Mouse (Mus musculus) colon, adult 2 months (tissue): ENCODE measurements around the gene Lrit3. TPM values are rescaled to one million over a fixed set of nuclear protein-coding genes. Genes with fewer than 3 reads are reported as not detected.

Source experiments
- polyA plus RNA-seq: library from polyadenylated mRNA; depleted of rRNA; stranded (reverse); fragments of >200 nt; gene quantifications from 2 replicates; pipeline ENCODE4 v1.2.3, GENCODE M21; 2012; rRNA removed

Gene Lrit3
- polyA plus RNA-seq, result 0.27 and 0.28 TPM in 2 replicates

GRCm38 (mm10) chr3:129803765-129804164 is at the start of gene Lrit3:
Gene Lrit3 (minus strand): TSS chr3:129804030.

DNA sequence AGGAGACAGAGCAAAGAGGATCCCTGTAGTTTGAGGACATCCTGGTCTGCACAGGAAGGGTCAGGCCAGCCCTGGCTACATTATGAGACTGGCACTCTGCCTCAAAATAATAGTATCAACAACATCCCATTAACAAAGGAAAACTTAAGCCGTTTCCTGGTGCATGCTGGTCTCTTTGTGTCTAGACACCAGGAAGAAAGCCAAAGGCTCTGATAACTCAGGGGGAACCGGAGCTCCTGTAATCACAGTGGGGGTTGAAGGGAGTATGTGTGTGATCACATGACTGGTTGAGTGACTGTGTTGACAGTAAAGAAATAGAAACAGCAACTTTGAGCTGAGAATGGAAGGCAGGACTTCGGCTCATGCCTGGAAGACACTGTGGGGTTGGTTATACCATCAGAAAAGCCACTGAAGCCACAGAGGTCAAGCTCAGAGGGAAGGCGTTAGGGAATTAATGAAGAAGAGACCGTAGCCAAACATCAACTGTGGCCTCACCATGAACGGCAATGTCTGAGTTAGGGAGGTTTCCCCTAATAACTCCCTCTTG is 31.6 kb upstream of the Lrit3 start, which contains the start of gene Cfi:
Gene Cfi, plus strand, starts transcription at position 497 of the 547 bp plus-strand sequence.

DNA sequence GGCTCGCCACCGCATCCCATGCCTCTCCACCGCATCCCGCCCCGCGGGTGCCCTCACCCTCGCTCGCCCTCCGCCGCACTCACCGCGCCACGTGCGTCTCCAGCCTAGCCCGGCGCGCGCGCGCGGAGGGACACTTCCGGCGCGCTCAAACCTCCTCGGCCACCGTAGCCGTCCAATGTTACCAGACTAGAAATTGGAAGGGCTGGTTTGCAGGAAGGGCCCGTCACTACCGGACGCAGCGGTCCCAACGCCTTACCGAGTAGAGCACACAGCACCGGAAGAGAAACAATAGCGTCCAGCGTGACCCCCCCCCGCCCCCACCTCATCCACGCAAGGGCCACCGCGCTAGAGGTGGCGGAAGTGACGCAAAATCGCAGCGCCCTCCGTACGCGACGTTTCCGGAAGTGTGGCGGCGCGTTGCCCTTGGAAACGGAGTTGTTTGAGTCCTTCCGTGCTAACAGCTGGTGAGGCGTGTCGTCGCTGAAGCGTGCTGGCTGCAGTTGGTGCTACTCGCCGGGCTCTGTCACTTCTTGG is 27.3 kb upstream of the Lrit3 start, which contains the start of gene Gar1:
Gene Gar1, minus strand, starts transcription at position 362 of the 534 bp plus-strand sequence.

GRCm38 (mm10) chr3:129822206-129822775 is 18.5 kb upstream of the Lrit3 start, which contains the start of gene Rrh:
Gene Rrh (minus strand): TSS chr3:129822587.

DNA sequence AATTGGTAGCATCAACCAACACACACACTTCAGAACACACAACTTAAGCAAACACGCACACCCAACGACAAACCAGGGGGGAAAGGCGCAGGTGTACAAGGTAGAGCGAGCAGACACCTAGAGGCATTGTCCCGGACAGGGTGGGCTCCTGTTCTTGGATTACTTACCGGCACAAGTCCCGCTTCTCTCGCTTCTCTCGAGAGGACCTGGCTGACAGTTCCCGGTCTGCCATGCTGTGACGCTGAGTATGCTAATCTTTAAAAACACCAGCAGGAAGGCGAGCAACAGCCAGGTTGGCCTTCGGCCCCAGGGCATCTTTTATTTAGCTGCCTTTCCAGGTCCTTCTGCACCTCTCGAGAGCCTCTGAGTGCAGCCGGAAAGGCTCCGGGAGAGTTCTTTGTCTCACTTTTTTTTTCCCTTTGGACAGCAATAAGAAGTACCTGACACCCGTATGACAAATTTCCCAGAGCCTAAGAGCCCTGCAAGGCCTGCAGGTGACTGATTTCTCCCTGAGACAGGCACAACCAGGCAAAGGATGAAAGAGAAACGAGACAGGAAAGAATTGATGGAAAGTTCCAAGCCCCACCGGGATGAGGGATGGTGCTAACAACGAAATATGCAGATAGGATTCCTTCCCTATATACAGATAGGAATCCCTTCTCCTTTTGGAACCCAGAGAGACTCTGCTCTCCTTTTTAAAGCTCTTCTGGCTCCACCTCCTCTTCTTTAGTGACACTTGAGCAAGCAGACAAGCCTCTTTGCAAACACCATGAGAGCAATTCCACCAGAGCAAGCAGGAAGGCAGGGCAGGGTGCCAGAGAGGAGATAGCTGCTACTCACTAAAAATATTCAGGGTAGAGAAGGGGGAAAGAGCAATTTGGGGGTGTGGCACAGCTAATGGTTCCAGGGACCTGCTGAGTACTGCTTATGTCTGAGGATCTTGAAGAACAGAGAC is 48.9 kb downstream of the Lrit3 start, which contains the start of gene Egf:
Gene Egf, minus strand, starts transcription at position 667 of the 955 bp plus-strand sequence.

Other genes with a start within 250 kb of the Lrit3 start
- gene Egf, start 48.7 kb downstream of the Lrit3 start, polyA plus RNA-seq, result 5.8 and 7.2 TPM in 2 replicates
- gene Rrh, start 18.6 kb upstream of the Lrit3 start, polyA plus RNA-seq, result 0.14 and 0.16 TPM in 2 replicates
- gene Gar1, start 27.4 kb upstream of the Lrit3 start, polyA plus RNA-seq, result 16.7 and 18.2 TPM in 2 replicates
- gene Cfi, start 31.9 kb upstream of the Lrit3 start, polyA plus RNA-seq, result not detected in 2 replicates
- gene Pla2g12a, start 74.6 kb upstream of the Lrit3 start, polyA plus RNA-seq, result 52.3 and 53.1 TPM in 2 replicates
- 35.4 and 45.1 TPM in 2 replicates for gene Casp6, start 97.4 kb upstream of the Lrit3 start, polyA plus RNA-seq
- gene Mcub, start 166.2 kb upstream of the Lrit3 start, polyA plus RNA-seq, result 7.6 and 10.1 TPM in 2 replicates